Mouse (Mus musculus): Measurements from ENCODE around the gene Corin.

Corin gene

GRCm38 (mm10) chr5:72441181-72441580 is 63.1 kb downstream of the Corin start:
- DNase-seq (ENCODE audit: low spot score), result no peak

- DNase-seq (ENCODE audit: low spot score), result no peak
These were observed 69.2 kb downstream of the Corin start for GRCm38 (mm10) chr5:72435085-72435484.

GRCm38 (mm10) chr5:72431856-72432255 is 72.4 kb downstream of the Corin start:
- no peak for DNase-seq (ENCODE audit: low spot score)

GRCm38 (mm10) chr5:72427556-72427955 is 76.7 kb downstream of the Corin start:
- no peak for DNase-seq (ENCODE audit: low spot score)

GRCm38 (mm10) chr5:72425342-72426010 is 78.8 kb downstream of the Corin start:
- DNase-seq (ENCODE audit: low spot score), result no peak

GRCm38 (mm10) chr5:72411874-72412329 is 92.4 kb downstream of the Corin start:
- no peak for DNase-seq (ENCODE audit: low spot score)

- no peak for DNase-seq (ENCODE audit: low spot score)
These were observed 93.4 kb downstream of the Corin start for GRCm38 (mm10) chr5:72410841-72411240.

- DNase-seq (ENCODE audit: low spot score), result no peak
These were observed 100.9 kb downstream of the Corin start for GRCm38 (mm10) chr5:72403376-72403775.

GRCm38 (mm10) chr5:72402913-72403312 is 101.4 kb downstream of the Corin start:
- no peak for DNase-seq (ENCODE audit: low spot score)

GRCm38 (mm10) chr5:72401778-72402177 is 102.5 kb downstream of the Corin start:
- DNase-seq (ENCODE audit: low spot score), result no peak

GRCm38 (mm10) chr5:72401251-72401650 is 103.0 kb downstream of the Corin start:
- no peak for DNase-seq (ENCODE audit: low spot score)

- DNase-seq (ENCODE audit: low spot score), result no peak
These were observed 122.1 kb downstream of the Corin start for GRCm38 (mm10) chr5:72382148-72382547.

- DNase-seq (ENCODE audit: low spot score), result no peak
These were observed 123.7 kb downstream of the Corin start for GRCm38 (mm10) chr5:72380616-72381015.

GRCm38 (mm10) chr5:72368004-72368403 is 136.3 kb downstream of the Corin start:
- no peak for DNase-seq (ENCODE audit: low spot score)

GRCm38 (mm10) chr5:72365801-72366200 is 138.5 kb downstream of the Corin start:
- no peak for DNase-seq (ENCODE audit: low spot score)

GRCm38 (mm10) chr5:72363838-72364237 is 140.4 kb downstream of the Corin start:
- DNase-seq (ENCODE audit: low spot score), result no peak

GRCm38 (mm10) chr5:72353746-72354145 is 150.5 kb downstream of the Corin start:
- no peak for DNase-seq (ENCODE audit: low spot score)

- DNase-seq (ENCODE audit: low spot score), result peak; percentile 51
These were observed 154.1 kb downstream of the Corin start for GRCm38 (mm10) chr5:72350081-72350758.

- no peak for DNase-seq (ENCODE audit: low spot score)
These were observed 155.7 kb downstream of the Corin start for GRCm38 (mm10) chr5:72348591-72348990.

GRCm38 (mm10) chr5:72335873-72336272 is 168.4 kb downstream of the Corin start:
- DNase-seq (ENCODE audit: low spot score), result no peak

GRCm38 (mm10) chr5:72332901-72333300 is 171.4 kb downstream of the Corin start:
- no peak for DNase-seq (ENCODE audit: low spot score)

GRCm38 (mm10) chr5:72331217-72331616 is 173.1 kb downstream of the Corin start:
- DNase-seq (ENCODE audit: low spot score), result no peak

- no peak for DNase-seq (ENCODE audit: low spot score)
These were observed 173.6 kb downstream of the Corin start for GRCm38 (mm10) chr5:72330648-72331047.

GRCm38 (mm10) chr5:72329453-72329852 is 174.8 kb downstream of the Corin start:
- DNase-seq (ENCODE audit: low spot score), result no peak
